Mouse (Mus musculus) spleen, embryonic (tissue): ENCODE results near the gene Gtf2h4.

Experiments used
- CTCF ChIA-PET: fragments of 350-600 bp; sonication (Branson Sonifier 250); formaldehyde crosslinking; loops from one replicate; lab custom pipeline; 2022; lab: Charles Lee

The Gtf2h4 gene

DNA sequence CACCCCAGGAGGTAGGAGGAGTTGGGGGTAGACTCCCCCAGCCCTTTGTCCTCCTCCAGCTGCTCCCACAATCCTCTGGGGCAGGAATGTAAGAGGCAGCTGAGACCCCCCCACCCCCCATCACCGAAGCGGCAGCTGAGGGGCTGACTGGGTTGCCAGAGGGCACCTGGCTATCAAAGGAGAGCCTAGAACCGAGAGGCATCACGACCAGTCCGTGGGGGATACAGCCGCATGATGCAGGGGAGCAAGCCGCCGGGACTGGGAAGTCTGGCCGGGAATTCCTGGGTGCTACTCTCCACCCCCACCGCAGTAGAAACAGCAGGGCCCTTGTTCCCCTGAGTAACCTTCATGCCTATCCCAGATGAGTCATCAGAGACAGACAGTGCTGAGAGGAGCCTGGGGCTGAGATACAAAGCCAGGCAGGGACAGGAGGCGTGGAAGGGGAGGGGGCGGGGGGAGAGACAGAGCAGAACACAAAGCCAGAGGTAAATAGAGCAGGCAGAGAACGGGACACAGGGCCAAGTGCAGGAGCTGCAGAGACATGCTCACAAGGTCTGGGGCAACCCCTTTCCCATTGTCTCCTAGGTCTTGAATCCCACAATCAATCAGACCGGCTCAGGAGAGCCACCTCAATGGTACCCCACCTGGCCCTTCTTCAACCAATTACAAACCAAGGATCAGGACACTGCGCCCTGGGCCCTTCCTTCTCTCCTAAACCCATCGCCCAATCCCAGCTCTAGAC lies 24.4 kb upstream of the Gtf2h4 start:
- CTCF ChIA-PET = no interaction called here

- CTCF ChIA-PET = no interaction called here
Observed at GRCm38 (mm10) chr17:35697429-35697758, 23.9 kb upstream of the Gtf2h4 start.

GRCm38 (mm10) chr17:35696691-35697090 lies 23.2 kb upstream of the Gtf2h4 start:
- CTCF ChIA-PET = interaction anchor here (0.6 kb wide), 1 partner anchor 922 kb away, joined by 4 read pairs; no protein-coding TSS in a partner anchor

DNA sequence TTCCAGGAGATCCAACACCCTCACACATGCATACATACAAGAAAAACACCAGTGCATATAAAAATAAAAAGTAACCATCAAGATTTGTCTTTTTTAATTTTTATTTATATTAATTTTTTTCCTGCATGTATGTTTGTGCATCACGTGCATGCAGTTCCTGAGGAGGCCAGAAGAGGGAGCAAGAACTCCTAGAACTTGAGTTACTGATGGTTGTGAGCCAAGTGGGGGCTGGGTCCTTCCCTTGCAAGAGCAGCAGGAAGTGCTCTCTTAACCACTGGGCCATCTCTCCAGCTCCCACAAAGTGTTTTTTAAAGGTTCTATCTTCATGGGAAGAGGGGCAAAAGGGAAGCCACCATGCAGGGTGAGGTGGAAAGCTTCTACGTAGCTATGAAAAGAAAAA lies 21.8 kb upstream of the Gtf2h4 start:
- CTCF ChIA-PET = no interaction called here

DNA sequence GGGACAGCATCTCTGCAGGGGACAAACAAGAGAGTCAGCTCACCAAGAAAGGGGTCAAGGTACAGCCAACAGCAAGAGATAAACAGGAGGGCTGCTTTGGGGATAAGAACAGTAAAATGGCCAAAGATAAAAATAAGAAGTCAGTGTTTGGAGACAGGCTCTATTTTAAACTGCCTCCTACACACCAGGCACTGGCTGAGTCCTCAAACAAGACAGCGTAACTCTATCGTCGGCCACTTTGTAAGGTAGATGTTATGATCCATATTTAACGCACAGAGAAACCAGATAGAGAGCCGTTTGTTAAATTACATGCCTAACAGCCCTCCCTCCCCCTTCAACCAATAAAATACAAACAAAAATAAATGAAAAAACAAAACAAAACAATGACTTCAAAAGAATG lies 20.4 kb upstream of the Gtf2h4 start:
- CTCF ChIA-PET = interaction anchor here (0.5 to 0.7 kb wide), 2 partner anchors 12 to 838 kb away, joined by 6 read pairs; no protein-coding TSS in a partner anchor

DNA sequence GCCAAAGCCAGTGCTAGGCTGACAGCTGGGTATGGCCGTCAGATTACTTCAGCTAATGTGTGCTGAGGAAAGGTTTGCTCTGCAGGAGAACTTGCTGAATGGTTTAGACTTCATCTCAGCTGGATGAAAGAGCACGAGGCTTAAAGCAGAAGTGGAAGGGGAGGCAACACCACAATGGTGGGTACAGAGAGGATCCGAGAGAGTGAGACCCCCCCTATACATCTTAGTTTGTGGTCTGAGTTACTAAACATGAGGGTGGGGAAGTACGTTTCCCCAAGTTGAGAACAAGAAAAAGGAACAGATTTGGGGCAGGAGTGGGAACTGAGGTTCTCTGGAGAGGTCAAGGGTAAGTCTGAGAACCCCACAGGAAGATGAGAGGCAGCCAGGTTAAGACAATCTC lies 18.8 kb upstream of the Gtf2h4 start:
- CTCF ChIA-PET = interaction anchor here (0.7 kb wide), 1 partner anchor 284 kb away, joined by 3 read pairs; no protein-coding TSS in a partner anchor

DNA sequence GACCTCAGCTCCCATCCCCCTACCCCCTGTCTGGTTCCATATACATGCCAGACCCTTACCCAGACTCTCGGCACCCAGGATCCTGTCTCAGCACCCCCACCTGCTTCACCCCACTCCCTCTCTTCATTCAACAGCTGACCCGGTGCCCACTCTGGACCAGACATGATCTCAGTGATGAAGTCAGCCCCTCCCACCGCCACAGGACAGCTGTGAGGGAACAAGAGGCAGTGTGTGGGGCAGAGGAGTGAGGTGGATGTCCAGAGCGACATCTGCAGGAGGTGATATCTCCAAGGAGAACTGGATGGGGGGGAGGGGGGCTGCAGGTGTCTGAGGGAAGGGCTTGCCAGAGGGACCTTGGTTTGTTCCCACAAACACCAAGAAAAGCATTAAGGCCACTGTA lies 18.3 kb upstream of the Gtf2h4 start:
- CTCF ChIA-PET = interaction anchor here (0.7 kb wide), 1 partner anchor 285 kb away, joined by 3 read pairs; no protein-coding TSS in a partner anchor

DNA sequence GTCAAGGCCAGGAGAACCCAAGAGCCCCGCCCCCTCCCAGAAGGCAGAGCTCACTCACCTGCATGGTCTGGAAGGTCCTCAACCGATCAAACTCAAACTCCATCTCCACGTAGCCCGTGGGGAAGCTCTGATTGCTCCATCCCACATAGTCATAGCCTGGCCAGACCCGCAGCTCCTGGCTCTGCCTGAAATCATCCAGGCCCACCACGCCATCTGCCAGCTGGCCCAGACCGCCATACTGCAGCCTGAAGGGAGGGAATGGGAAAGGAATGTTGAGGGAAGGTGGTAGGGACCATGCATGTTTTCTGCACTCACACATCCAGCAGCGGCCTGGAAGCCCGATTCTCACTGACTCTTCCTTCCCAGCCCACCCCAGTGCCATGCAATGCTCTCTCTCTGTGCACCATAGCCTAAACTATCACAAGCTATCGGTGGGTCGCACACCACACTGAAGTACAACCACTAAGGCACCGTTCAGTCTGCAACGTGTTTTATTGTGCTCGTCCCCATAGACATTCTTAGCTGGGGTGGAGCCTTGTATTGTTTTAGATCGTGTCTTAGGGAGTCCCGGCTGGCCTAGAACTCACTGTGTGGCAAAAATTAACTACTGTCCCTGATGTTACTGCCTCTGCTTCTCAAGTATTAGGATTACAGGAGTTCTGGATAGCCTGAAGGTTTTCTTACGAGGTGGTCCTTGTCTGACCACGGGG lies 16.6 kb upstream of the Gtf2h4 start:
- CTCF ChIA-PET = interaction anchor here (0.6 kb wide), 1 partner anchor 41 kb away, joined by 3 read pairs; no protein-coding TSS in a partner anchor

- CTCF ChIA-PET = no interaction called here
Observed at GRCm38 (mm10) chr17:35688347-35689175, 15.0 kb upstream of the Gtf2h4 start.

DNA sequence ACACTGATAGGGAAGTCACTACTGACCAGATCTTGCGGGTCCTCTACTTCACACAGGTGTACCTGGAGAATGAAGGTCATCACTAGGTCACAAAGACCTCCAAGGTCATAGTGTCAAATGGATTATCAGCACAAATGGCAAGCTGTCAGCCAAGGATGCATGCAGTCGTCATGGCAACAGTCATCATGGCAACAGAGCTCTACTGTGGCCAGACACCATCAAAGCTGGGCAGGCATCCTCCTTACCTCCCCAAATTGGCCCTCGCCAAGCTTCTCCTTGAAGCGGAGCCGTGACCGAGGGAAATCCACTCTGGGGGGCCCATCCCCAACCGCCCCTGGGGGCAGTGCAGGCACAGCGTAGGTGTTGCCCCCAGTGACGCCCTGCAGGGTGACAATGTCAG lies 11.5 kb upstream of the Gtf2h4 start:
- CTCF ChIA-PET = no interaction called here

DNA sequence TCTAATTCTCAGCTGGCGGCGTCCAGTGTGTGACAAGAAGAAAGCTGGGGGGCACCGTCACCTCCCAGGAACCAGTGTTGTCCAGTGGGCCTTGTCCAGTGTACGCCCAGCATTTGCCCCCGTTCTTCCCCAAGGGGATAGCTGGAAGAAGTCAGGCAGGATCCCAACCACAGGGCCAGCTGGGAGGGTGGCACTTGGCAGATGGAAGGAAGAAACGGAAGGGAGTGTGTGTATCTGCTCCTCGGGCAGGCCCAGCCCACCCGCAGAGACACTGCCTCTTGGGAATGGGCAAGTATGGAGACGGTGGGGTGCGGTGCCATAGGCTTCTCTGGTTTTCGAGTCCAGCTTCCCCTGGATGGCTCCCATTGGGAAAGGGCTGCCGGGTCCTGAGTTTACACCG lies 8.4 kb upstream of the Gtf2h4 start:
- CTCF ChIA-PET = no interaction called here

DNA sequence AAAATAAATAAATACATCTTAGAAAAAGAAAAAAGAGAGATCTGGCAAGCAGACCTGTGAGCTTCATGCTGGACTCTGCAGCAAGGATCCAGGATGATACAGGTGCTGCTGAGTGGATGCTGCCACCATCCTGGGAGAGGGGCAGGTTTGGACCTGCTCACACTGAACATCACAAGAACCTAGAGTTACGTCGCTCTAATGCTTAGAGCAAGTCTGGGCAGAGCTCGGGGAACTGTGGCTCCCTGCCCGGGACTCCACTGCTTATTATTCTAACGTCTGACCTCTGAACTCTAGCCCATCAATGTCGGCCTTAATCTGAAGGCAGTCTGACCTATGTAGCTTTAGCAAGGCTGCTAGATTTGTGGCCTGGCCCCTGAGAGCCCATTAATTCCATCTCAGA lies 7.1 kb upstream of the Gtf2h4 start:
- CTCF ChIA-PET = no interaction called here

DNA sequence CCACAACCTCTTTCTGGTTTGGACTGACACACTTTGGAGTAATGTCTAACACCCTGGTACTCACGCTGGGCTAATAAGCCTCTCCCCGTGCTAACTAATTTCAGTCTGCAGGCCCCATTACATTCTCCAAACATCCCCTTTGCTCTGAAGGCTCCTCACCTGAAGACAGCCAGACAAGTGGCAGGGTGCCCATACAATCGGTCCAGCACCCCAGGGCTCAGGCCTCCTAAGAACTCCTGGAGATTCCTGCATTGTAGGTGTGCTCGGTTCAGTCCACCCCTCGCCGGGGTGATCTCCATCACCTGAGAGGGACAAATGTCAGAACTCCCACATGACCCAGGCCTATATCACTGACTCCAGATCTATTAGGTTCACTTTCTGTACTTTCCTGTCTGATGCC lies 1.0 kb downstream of the Gtf2h4 start:
- CTCF ChIA-PET = no interaction called here

- CTCF ChIA-PET = no interaction called here
Observed at GRCm38 (mm10) chr17:35671846-35672245, 1.7 kb downstream of the Gtf2h4 start.

- CTCF ChIA-PET = no interaction called here
Observed at GRCm38 (mm10) chr17:35669731-35670130, 3.8 kb downstream of the Gtf2h4 start.

- CTCF ChIA-PET = interaction anchor here (0.6 kb wide), 2 partner anchors 106 to 513 kb away, joined by 4 to 5 read pairs; no protein-coding TSS in a partner anchor
Observed at GRCm38 (mm10) chr17:35667334-35668065, 6.0 kb downstream of the Gtf2h4 start, which contains the start of gene Vars2. TSS of gene Vars2 (minus strand) at chr17:35667592.

GRCm38 (mm10) chr17:35666851-35667256 lies 6.7 kb downstream of the Gtf2h4 start:
- CTCF ChIA-PET = interaction anchor here (0.6 kb wide), 1 partner anchor 107 kb away, joined by 5 read pairs; no protein-coding TSS in a partner anchor

DNA sequence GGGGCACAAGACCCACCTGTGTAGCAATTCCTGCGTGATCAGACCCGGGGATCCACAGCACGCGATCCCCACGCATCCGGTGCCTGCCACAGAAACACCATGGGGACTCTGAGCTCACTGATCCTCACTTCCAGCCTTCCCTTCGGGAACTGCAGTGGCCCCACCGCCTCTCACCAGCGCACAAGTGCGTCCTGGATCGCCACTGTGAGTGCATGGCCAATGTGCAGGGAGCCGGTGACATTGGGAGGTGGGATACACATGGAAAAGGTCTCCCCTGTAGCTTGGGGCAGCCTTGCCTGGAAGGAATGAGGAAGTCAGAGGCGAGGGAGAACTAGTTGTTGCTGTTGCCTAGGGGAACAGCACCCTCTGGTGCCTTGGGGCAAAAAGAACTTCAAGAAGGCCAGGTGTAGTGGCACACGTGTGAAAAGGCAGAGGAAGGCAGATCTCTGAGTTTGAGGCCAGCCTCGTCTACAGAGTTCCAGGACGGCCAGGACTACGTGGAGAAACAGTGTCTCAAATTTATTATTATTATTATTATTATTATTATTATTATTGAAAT lies 7.5 kb downstream of the Gtf2h4 start:
- CTCF ChIA-PET = interaction anchor here (0.6 kb wide), 1 partner anchor 27 kb away, joined by 3 read pairs; no protein-coding TSS in a partner anchor

DNA sequence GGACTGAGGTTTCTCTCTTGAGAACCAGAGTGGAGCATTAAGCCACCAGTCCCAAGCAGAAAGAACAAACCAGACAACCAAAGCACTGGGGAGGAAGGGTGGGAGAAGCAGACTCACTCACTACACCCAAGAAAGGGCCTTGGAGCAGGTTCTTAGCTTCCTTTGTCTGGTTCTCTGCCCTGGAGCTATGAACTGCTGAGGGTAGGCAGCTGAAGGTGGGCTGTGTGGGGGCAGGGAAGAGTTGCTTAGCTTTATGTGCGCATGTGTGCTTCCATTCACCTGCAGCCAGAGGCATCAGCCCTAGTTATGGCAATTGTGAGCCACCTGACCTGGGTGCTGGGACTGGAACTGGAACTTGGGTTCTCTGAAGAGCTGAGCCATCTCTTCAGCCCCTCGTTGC lies 20.5 kb downstream of the Gtf2h4 start:
- CTCF ChIA-PET = no interaction called here

- CTCF ChIA-PET = interaction anchor here (0.7 kb wide), 1 partner anchor 41 kb away, joined by 3 read pairs; no protein-coding TSS in a partner anchor
Observed at GRCm38 (mm10) chr17:35649429-35649828, 24.1 kb downstream of the Gtf2h4 start.
